Mouse (Mus musculus) ZHBTc4 (cell line): Measurements from ENCODE around the gene Siae.

Experiments used
- DNase-seq: peaks from one replicate; pipeline ENCODE4 v3.0.0-alpha.2; 2011; ENCODE audit warnings: low read depth, low spot score

Gene Siae

DNA sequence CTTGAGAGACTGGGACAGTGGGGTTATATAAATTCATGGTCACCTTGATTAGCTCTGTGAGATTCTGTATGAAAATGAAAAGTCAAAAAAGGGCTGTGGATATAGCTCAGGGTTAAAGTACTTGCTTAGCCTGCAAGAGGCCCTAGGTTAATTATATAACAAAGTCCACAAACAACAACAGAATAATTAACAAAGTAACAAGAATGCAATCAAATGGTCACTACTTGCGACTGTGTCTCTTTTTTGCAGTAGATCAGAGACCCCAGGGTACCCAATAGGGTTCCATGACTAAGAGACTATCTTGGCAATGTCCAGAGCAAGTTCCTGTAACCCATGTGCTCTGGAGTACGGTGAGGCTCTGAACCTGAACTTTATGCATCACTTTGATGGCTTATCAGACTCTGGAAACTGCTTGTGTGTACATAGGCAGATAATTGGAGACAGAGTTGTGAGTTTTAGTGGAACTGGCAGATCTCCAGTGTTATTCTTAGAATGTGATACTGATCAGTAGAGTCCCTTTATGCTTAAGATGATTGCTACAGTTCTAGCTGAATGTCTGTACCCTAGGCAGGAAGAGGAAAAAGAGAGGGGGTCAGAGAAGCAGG, 13.8 kb downstream of the Siae start:
- no peak for DNase-seq

GRCm38 (mm10) chr9:37572204-37572876, 16.8 kb downstream of the Siae start:
- no peak for DNase-seq

DNA sequence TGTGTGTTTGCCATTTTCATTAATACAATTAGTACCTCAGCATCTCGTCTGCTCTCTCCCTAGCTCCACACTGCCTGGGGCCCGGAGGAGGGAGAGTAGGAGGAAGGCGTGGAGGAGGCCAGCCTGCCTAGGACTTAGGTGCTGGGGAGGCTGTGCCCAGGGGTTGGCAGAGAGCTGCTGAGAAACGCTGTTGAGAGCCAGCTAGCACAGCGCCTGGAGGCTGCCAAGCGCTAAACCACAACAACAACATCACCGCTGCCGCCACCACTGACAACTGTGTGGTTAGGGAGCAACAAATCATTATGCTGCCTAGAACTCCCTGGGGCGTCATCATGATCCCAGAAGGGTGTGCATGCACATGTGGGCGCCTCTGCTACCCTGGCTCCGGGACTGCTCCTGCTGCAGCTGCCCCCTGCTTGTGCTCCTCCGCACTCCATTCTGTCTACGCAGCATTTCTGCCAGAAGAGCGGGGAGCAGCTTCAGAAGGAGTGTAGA, 21.0 kb downstream of the Siae start:
- DNase-seq: peak; percentile 11

GRCm38 (mm10) chr9:37583594-37583993, 28.1 kb downstream of the Siae start:
- no peak for DNase-seq

DNA sequence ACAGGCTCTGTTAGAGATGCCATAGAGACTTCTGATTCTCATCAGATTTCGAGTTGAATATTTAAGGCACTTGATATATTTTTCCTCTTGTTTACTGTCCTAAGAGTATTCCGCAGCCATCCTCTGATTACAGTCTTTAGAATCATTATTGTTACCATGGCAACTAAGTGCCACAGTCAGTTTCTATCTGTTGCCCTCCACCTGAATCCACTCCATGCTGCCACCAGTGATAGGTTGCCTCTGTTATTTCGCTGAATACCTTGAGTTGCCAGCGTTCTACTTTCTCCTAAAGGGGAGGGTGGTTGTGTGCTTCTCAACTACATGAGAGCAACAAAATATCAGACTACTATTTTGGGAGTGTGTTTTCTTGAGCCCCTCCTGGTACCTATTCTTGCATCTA, 31.2 kb downstream of the Siae start:
- no peak for DNase-seq

DNA sequence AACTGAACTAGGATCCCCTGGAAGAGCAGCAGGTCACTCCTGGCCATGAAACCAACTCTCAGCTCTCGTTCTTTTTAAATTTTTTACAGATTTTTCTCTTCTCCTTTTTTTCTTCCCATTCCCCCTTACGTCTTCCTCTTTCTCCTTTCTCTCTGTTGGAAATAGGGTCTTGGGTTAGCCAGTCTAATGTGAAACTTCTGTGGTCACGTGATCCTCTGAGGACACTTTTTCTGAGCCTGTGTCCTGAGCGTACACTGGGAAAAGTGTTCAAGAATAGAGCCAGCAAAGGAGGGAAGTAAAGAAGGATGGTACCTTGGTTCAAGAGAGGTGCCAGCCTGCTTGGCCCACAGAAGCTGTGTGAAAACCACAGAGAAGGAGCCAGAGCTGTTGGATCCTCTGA, 34.9 kb downstream of the Siae start:
- no peak for DNase-seq

DNA sequence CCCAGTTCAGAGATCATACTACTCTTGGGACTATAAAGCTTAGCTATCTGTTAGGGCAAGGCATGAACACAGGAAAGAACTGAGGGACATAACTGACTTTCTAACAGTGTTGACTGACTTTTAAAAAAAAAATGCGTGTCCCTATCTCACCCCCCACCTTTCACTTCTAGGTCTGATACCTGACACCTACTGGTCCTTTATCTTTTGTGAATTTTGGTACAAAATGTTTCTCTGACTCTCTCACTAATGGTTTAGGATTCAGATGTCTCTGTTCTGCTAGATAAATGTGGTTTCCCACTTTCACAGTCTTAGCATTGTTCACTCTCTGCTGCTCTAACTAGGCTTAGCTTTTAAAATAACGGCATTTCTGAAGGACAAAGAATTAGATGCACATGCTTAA, 36.5 kb downstream of the Siae start:
- DNase-seq: no peak

DNA sequence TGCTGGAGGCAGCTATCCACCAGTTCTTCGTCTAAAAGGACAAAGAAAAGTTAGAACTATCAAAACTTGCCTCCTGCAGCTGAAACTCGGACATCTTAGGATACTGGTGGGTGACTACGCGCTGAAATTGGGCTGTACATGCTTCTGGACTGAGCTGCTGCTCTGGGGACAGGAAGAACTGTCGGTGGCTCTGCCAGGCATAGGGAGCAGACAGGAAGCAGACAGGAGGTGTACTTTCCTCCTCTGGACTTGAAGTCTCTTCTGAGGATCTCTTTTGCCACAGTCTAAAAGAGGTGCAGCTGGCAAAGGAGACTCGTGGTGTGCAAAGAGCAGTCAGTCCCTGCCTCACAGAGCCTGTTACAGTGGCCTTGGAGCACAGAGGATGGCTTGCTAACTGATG, 37.1 kb downstream of the Siae start:
- DNase-seq: no peak

DNA sequence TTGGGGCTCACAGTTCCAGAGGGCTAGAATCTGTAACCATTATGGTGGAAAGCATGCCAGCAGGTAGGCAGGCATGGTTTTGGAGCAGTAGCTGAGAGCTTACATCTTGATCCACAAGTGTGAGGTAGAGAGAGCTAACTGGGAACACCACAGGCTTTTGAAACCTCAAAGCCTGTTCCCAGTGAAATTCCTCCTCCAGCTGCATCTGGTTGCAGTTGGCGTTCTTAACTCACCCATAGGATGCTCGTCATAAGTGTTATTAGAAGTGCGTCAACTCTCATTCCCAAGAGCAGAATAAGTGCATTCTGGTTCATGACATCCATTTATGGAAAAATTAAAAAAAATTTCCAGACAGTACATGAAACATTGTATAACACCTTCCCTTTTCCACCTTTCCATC, 38.2 kb downstream of the Siae start:
- DNase-seq: no peak

DNA sequence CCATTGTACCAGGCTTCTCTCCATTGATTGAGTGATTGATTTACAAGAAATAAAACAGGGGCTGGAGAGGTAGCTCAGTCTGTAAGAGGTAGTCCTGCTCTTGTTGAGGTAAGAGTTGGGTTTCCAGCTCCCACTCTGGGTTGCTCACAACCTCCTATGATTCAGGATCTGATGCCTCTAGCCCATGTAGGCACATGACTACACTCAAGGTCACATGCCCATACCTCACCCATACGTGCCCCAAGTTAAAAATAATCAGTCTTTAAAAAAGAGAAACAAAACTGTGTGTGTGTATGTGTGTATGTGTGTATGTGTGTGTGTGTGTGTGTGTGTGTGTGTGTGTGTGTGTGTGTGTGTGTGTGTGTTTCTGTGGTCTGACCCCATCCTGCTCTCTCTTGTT, 40.1 kb downstream of the Siae start:
- DNase-seq: no peak

DNA sequence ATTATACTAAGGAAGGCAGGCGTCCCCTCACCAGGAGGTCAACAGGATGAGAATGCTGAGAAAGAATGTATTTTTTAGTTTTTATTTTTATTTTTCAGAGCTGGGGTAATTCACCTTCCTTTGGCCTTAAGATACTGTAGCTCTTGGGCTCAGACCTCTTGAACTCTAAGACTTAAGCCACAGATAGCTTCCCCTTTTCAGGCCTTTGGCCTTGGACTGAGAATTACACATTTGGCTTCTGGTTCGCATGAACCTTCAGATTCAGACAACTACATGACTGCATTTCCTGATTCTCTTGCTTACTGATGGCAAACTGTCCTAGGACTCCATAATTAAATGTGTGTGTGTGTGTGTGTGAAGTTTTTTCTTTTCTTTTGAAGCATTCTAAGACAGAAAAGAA, 43.1 kb downstream of the Siae start:
- no peak for DNase-seq

- no peak for DNase-seq
Measured at GRCm38 (mm10) chr9:37600538-37601205, 45.2 kb downstream of the Siae start.

- DNase-seq: no peak
Measured at GRCm38 (mm10) chr9:37605089-37605488, 49.6 kb downstream of the Siae start.

GRCm38 (mm10) chr9:37609558-37609957, 54.1 kb downstream of the Siae start:
- no peak for DNase-seq

- peak; percentile 98 for DNase-seq
Measured at GRCm38 (mm10) chr9:37613182-37613910, 57.8 kb downstream of the Siae start, which contains the start of gene Spa17. Spa17 (minus strand) TSS chr9:37613722.

DNA sequence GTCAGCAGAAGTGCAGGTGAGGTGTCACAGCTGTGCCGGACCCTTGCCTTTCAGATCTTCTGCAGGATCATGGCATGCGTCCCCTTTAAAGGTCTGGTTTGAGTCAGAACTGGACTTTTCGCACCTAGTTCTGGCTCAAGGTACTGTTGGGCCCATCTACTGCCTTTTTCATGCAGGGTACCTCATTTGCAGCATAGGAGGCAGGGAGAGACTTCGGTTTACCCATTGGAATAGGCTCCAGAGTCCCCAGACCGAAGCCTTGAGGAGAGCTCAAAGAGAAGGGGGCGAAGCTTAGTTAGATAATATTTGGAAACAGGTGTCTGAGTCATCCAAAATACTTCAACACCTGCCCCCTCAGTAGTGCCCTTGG, 58.4 kb downstream of the Siae start:
- no peak for DNase-seq

DNA sequence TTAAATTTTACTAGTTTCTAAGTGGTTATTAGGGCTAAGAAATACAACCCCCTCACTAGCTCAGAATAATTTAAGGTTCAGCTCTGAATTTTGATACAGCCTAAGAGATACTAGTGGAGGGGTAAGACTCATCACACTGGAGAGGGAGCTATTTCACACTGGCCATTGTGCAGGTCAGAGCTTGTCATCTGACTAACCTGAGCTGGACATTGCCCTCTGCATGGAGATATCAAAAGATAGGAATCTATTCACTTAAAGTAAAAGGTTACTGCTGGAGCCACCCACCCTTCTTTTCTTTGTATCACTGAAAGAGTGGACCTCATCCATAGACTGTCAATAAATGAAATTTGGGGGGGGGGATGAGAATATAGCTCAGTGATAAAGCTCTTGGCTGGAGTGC, 58.8 kb downstream of the Siae start:
- DNase-seq: no peak

- no peak for DNase-seq
Measured at GRCm38 (mm10) chr9:37615220-37615619, 59.7 kb downstream of the Siae start.

GRCm38 (mm10) chr9:37616770-37617169, 61.3 kb downstream of the Siae start:
- peak; percentile 51 for DNase-seq

- DNase-seq: no peak
Measured at GRCm38 (mm10) chr9:37621290-37621689, 65.8 kb downstream of the Siae start.

- no peak for DNase-seq
Measured at GRCm38 (mm10) chr9:37623981-37624380, 68.5 kb downstream of the Siae start.

DNA sequence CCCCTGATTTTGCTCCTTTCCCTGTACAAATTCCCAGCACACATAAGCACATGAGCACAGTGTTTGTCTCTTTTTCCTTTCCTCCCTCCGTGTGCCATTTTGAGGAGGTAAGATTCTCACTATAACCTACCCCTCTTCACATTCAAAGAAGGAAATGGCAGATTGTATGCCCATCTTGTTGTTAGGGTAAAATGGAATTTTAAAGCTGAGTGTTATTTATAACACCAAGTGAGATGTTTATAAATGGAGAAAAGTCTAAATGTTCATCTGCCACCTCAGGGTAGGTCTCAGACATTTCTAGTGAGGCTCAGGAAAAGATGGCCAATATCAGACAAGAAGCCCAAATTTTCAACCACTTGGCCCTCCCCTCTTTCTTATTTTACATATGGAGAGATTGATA, 69.0 kb downstream of the Siae start:
- no peak for DNase-seq
